Mouse (Mus musculus) intestine, postnatal 0 days (tissue): Measurements from ENCODE around the gene Srrm4. TPM values are rescaled to one million over a fixed set of nuclear protein-coding genes. Genes with fewer than 3 reads are reported as not detected.
A peak's percentile ranks its signal among the peaks of the same experiment; 100 is the strongest.

Source experiments
- ATAC-seq: fragments of 200-750 bp; cut with Nextera tagmentation; 2 replicates; pipeline ENCODE4 v1.8.0; 2017; ENCODE audit warnings: mild to moderate bottlenecking, moderate TSS enrichment, moderate library complexity
- H3K27ac ChIP-seq: fragments of 300-500 bp; sonication (generic); 2 replicates; pipeline ENCODE4 v1.5.1; 2014; ENCODE audit warnings: mild to moderate bottlenecking, low read depth, low read length, moderate library complexity
- H3K27me3 ChIP-seq: fragments of 300-500 bp; sonication (generic); replicated peaks from 2 replicates; pipeline ENCODE4 v1.6.1; 2014; ENCODE audit warnings: low read length, mixed read lengths; ENCODE audit not compliant: control insufficient read depth, insufficient read depth
- H3K36me3 ChIP-seq: fragments of 300-500 bp; sonication (generic); 2 replicates; pipeline ENCODE4 v1.6.1; 2014; ENCODE audit warnings: mild to moderate bottlenecking, moderate library complexity; ENCODE audit not compliant: control insufficient read depth, insufficient read depth
- H3K4me1 ChIP-seq: fragments of 300-500 bp; sonication (generic); replicated peaks from 2 replicates; pipeline ENCODE4 v1.6.1; 2014; ENCODE audit warnings: antibody characterized with exemption, low read length, mixed read lengths; ENCODE audit not compliant: control insufficient read depth, insufficient read depth
- H3K4me2 ChIP-seq: fragments of 300-500 bp; sonication (generic); replicated peaks from 2 replicates; pipeline ENCODE4 v1.6.1; 2014; ENCODE audit warnings: low read depth, mild to moderate bottlenecking, moderate library complexity
- H3K4me3 ChIP-seq: fragments of 300-500 bp; sonication (generic); 2 replicates; pipeline ENCODE4 v1.5.1; 2014; ENCODE audit warnings: low read depth, low read length
- H3K9ac ChIP-seq: fragments of 300-500 bp; sonication (generic); 2 replicates; pipeline ENCODE4 v1.6.1; 2014; ENCODE audit warnings: mild to moderate bottlenecking, low read depth, low read length
- H3K9me3 ChIP-seq: fragments of 300-500 bp; sonication (generic); 2 replicates; pipeline ENCODE4 v1.6.1; 2016; ENCODE audit warnings: mixed run types; ENCODE audit not compliant: control insufficient read depth
- CTCF ChIP-seq: sonication (generic); IDR thresholded peaks from 2 replicates; pipeline ENCODE4 v1.5.1; 2016; ENCODE audit warnings: low read depth, mild to moderate bottlenecking, control low read depth, antibody characterized with exemption, moderate library complexity
- WGBS: fragments of 180-500 bp; shearing (Covaris S2); extraction: QIAGEN DNeasy Blood & Tissue Kit; methylation state at CpG from one replicate; pipeline ENCODE4 v1.1.7; 2014; 5-methylcytosine and 5-hydroxymethylcytosine counted together
- polyA plus RNA-seq: library from polyadenylated mRNA; unstranded; fragments of >200 nt; fragmentation: Nextera tagmentation; extraction: Ambion mirVana; gene quantifications from 2 replicates; pipeline ENCODE4 v1.2.1, GENCODE M21; 2015

The Srrm4 gene
- polyA plus RNA-seq, 1 experiment from 2014 or later: 0.52 TPM

- 66% methylated on average over 11 of the region's 11 CpGs for WGBS
- TF ChIP-seq CTCF: peak; percentile 54
- H3K4me2 ChIP-seq: no peak overlapping the region
- H3K27ac ChIP-seq: no peak overlapping the region
- no peak for ATAC-seq
- no peaks in the 10 kb centered on the region for H3K27me3 ChIP-seq
- H3K36me3 ChIP-seq: no peaks in the 10 kb centered on the region
- H3K9me3 ChIP-seq: peaks cover 4% of the 10 kb centered on the region; the same call in 1 of the 2 replicates
- no peak overlapping the region for H3K9ac ChIP-seq
- H3K4me3 ChIP-seq: no peak overlapping the region
- no peaks in the 10 kb centered on the region for H3K4me1 ChIP-seq
Measured at GRCm38 (mm10) chr5:116461354-116462042, 130.1 kb downstream of the Srrm4 start.

GRCm38 (mm10) chr5:116459970-116460369 lies 131.6 kb downstream of the Srrm4 start:
- Histone ChIP-seq H3K27ac (no peak overlapping the region), H3K4me1 (no peaks in the 10 kb centered on the region), H3K36me3 (no peaks in the 10 kb centered on the region), H3K4me2 (no peak overlapping the region), H3K9me3 (no peaks in the 10 kb centered on the region), H3K27me3 (no peaks in the 10 kb centered on the region), H3K9ac (no peak overlapping the region), H3K4me3 (no peak overlapping the region)
- 70% methylated on average over 2 of the region's 2 CpGs for WGBS
- TF ChIP-seq CTCF: no peak
- ATAC-seq: no peak

- ATAC-seq: no peak
- no peaks in the 10 kb centered on the region for H3K9me3 ChIP-seq
- H3K4me3 ChIP-seq: no peak overlapping the region
- no peak overlapping the region for H3K4me2 ChIP-seq
- no peak overlapping the region for H3K9ac ChIP-seq
- no peaks in the 10 kb centered on the region for H3K4me1 ChIP-seq
- H3K27me3 ChIP-seq: no peaks in the 10 kb centered on the region
- H3K36me3 ChIP-seq: no peaks in the 10 kb centered on the region
- no peak for TF ChIP-seq CTCF
- no peak overlapping the region for H3K27ac ChIP-seq
- WGBS: 89% methylated on average over 7 of the region's 7 CpGs
Measured at GRCm38 (mm10) chr5:116457791-116458190, 133.8 kb downstream of the Srrm4 start.

GRCm38 (mm10) chr5:116456796-116457515 lies 134.7 kb downstream of the Srrm4 start:
- 24% methylated on average over 10 of the region's 10 CpGs for WGBS
- 0 out of 2 replicates have a peak overlapping the region, but pooled peaks have one; percentile 6 for H3K4me2 ChIP-seq

GRCm38 (mm10) chr5:116453401-116453851 lies 138.2 kb downstream of the Srrm4 start:
- ATAC-seq: no peak
- peak overlapping the region; percentile 26 for H3K4me3 ChIP-seq
- 3% methylated on average over 27 of the region's 27 CpGs for WGBS
- no peaks in the 10 kb centered on the region for H3K9me3 ChIP-seq
- H3K36me3 ChIP-seq: no peaks in the 10 kb centered on the region
- peak overlapping the region; percentile 67 for H3K4me2 ChIP-seq
- H3K27me3 ChIP-seq: no peaks in the 10 kb centered on the region
- H3K9ac ChIP-seq: peak overlapping the region; percentile 18
- peak; percentile 74 for TF ChIP-seq CTCF
- no peaks in the 10 kb centered on the region for H3K4me1 ChIP-seq
- H3K27ac ChIP-seq: no peak overlapping the region

More at GRCm38 (mm10) chr5:116456796-116457515, 134.7 kb downstream of the Srrm4 start:
- H3K9me3 ChIP-seq: no peaks in the 10 kb centered on the region
- H3K4me1 ChIP-seq: no peaks in the 10 kb centered on the region
- H3K9ac ChIP-seq: no peak overlapping the region
- no peak for ATAC-seq
- H3K27me3 ChIP-seq: no peaks in the 10 kb centered on the region
- no peaks in the 10 kb centered on the region for H3K36me3 ChIP-seq
- no peak overlapping the region for H3K27ac ChIP-seq
- TF ChIP-seq CTCF: no peak
- no peak overlapping the region for H3K4me3 ChIP-seq

GRCm38 (mm10) chr5:116450901-116451300 lies 140.7 kb downstream of the Srrm4 start:
- H3K36me3 ChIP-seq: no peaks in the 10 kb centered on the region
- no peak overlapping the region for H3K9ac ChIP-seq
- WGBS: 72% methylated on average over 8 of the region's 8 CpGs
- H3K9me3 ChIP-seq: no peaks in the 10 kb centered on the region
- no peaks in the 10 kb centered on the region for H3K4me1 ChIP-seq
- ATAC-seq: no peak
- no peak overlapping the region for H3K27ac ChIP-seq
- no peak overlapping the region for H3K4me2 ChIP-seq
- TF ChIP-seq CTCF: no peak
- 0 out of 2 replicates have a peak, but pooled peaks cover 4% of the 10 kb centered on the region for H3K27me3 ChIP-seq
- H3K4me3 ChIP-seq: no peak overlapping the region
